Mouse (Mus musculus) heart, adult 2 months (tissue): ENCODE measurements around the gene Ubald2. TPM values are rescaled to one million over a fixed set of nuclear protein-coding genes. Genes with fewer than 3 reads are reported as not detected.

ENCODE experiments used
- DNase-seq, 2 experiments: peaks; one replicate each; pipeline ENCODE4 v3.0.0; 2021
- H3K27ac ChIP-seq: fragments of 200-600 bp; 2 replicates; pipeline ENCODE4 v1.8.1; 2022
- H3K27me3 ChIP-seq: fragments of 200-500 bp; 2 replicates; pipeline ENCODE4 v1.6.1; 2012; ENCODE audit warnings: mild to moderate bottlenecking, low read length, inconsistent platforms, mixed read lengths; ENCODE audit not compliant: control insufficient read depth, insufficient read depth
- H3K36me3 ChIP-seq: fragments of 200-500 bp; 2 replicates; pipeline ENCODE4 v1.6.1; 2012; ENCODE audit warnings: low read length, inconsistent platforms; ENCODE audit not compliant: control insufficient read depth, insufficient read depth
- H3K4me1 ChIP-seq: fragments of 200-500 bp; 2 replicates; pipeline ENCODE4 v1.6.1; 2011; ENCODE audit warnings: low read length; ENCODE audit not compliant: control insufficient read depth, insufficient read depth
- H3K4me3 ChIP-seq: fragments of 200-600 bp; 2 replicates; pipeline ENCODE4 v1.8.1; 2022
- H3K79me2 ChIP-seq: fragments of 200-500 bp; replicated peaks from 2 replicates; pipeline ENCODE4 v1.6.1; 2012; ENCODE audit warnings: mild to moderate bottlenecking, inconsistent platforms, low read length, moderate library complexity, mixed read lengths; ENCODE audit not compliant: control insufficient read depth, insufficient read depth
- H3K9ac ChIP-seq: fragments of 200-500 bp; 2 replicates; pipeline ENCODE4 v1.6.1; 2012; ENCODE audit warnings: low read depth, mild to moderate bottlenecking, control low read depth, inconsistent platforms, low read length, mixed read lengths
- CTCF ChIP-seq: fragments of 200-600 bp; IDR thresholded peaks from 2 replicates; pipeline ENCODE4 v1.8.1; 2022; ENCODE audit warnings: antibody characterized with exemption, mild to moderate bottlenecking, moderate library complexity
- EP300 ChIP-seq: fragments of 200-500 bp; IDR thresholded peaks from 2 replicates; pipeline ENCODE4 v1.6.1; 2011; ENCODE audit warnings: low read depth, low read length, control low read depth; ENCODE audit not compliant: insufficient read depth
- POLR2A ChIP-seq: fragments of 200-500 bp; IDR thresholded peaks from 2 replicates; pipeline ENCODE4 v1.6.1; 2011; ENCODE audit warnings: mild to moderate bottlenecking, low read depth, low read length, control low read depth; ENCODE audit not compliant: insufficient read depth
- whole genome bisulfite sequencing: fragments of 180-500 bp; shearing (Covaris S2); methylation state at CpG from one replicate; pipeline ENCODE4 v1.1.7; 2018; 5-methylcytosine and 5-hydroxymethylcytosine counted together
- intact Hi-C: fragments of 180-260 bp; cut with DNase I; formaldehyde crosslinking; loops from one replicate; pipeline ENCODE4 v1.15.1; 2025
- polyA plus RNA-seq: library from polyadenylated mRNA; depleted of rRNA; stranded (reverse); fragments of >200 nt; gene quantifications from 2 replicates; pipeline ENCODE4 v1.2.3, GENCODE M21; 2012
- total RNA-seq, 2 experiments: library from RNA; stranded (reverse); gene quantifications; 2 replicates each; pipeline ENCODE4 v1.2.3; 2021

The Ubald2 gene
- total and polyA plus RNA-seq, 3 experiments, result 29.2 to 80.1 (median 34.1) TPM

DNA sequence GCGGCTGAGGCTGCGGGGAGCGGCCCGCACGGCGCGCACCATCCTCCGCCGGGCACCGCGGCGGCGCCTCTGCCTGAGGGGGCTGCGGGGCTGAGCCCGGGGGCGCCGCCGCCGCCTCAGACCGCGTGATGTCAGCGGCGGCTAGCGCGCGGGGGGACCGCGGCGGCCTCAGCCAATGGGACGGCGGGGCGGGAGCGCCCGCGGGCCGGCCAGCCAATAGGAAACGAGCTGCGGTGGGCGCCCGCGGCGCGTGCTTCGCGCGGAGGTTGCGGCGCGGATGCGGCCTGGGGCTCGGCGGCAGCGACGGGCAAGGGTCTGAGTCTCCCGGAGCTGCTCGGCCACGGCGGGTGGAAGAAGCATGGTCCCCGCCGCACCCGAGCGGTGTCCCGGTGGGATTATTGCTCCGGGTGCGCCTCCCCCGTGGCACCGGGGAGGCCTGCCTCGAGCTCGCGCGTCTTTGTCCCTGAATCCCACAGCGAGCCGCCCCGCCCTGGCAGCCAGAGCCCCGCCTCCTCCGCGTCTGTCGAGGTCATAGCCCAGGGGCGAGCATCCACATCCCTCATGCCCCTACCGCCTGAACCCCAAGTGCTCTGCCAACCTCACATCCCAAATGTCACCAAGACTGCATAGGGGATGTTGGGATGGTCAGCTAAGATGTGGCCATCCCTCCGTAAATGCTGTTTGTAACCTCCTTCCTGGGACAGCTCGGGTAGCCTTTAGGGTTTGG, 20.8 kb upstream of the Ubald2 start, which contains the start of gene Rnf157:
Gene Rnf157 (minus strand): TSS at position 129 of the 727 bp plus-strand sequence.
- Histone ChIP-seq H3K9ac (peak within 1 kb of the TSS; percentile 83), H3K4me3 (peak within 1 kb of the TSS; percentile 55), H3K27ac (peak within 1 kb of the TSS; percentile 34; the same call in 1 of the 2 replicates), H3K27me3 (peaks cover 2% of the 10 kb centered on the region; the same call in 1 of the 2 replicates), H3K4me1 (peaks cover 2% of the 10 kb centered on the region), H3K79me2 (no peaks in the 10 kb centered on the region; the same call in 1 of the 2 replicates), H3K36me3 (no peaks in the 10 kb centered on the region)
- WGBS, result 2% methylated on average over 70 of the region's 82 CpGs
- DNase-seq, result peak; percentile 91
- TF ChIP-seq POLR2A (no peak), CTCF (no peak), EP300 (no peak)
- intact Hi-C loops, result loop anchor here (2.0 kb wide), 1 partner anchor 22 kb away; the partner anchor contains the start of gene Ubald2

DNA sequence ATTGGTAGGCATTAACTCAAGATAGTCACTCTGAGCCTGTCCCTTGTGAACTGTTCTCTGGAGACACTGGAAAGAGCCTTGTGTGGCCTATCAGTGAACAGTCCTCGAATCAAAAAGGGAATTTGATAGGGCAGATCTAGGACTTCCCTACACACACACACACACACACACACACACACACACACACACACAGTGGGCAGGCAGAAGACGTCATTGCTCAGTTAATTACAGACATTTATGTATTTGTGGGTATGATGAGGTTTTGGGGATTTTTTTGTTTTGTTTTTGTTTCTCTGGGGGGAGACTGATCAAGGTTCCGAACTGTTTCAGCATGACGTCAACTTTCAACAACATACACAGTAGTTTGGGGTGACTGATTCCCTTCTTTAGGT, 20.3 kb upstream of the Ubald2 start:
- peak overlapping the region; percentile 83; the same call in 1 of the 2 replicates for H3K9ac ChIP-seq
- intact Hi-C loops, result loop anchor here (2.0 kb wide), 1 partner anchor 21 kb away; the partner anchor contains the start of gene Ubald2
- no peak for DNase-seq
- no peak overlapping the region for H3K27ac ChIP-seq
- no peaks in the 10 kb centered on the region for H3K36me3 ChIP-seq
- no peaks in the 10 kb centered on the region; the same call in 1 of the 2 replicates for H3K79me2 ChIP-seq
- no peak for TF ChIP-seq CTCF
- no peak for TF ChIP-seq POLR2A
- TF ChIP-seq EP300, result no peak
- 74% methylated on average over 4 of the region's 4 CpGs for WGBS
- H3K27me3 ChIP-seq, result peaks cover 2% of the 10 kb centered on the region; the same call in 1 of the 2 replicates
- no peak overlapping the region for H3K4me3 ChIP-seq
- H3K4me1 ChIP-seq, result peaks cover 2% of the 10 kb centered on the region

DNA sequence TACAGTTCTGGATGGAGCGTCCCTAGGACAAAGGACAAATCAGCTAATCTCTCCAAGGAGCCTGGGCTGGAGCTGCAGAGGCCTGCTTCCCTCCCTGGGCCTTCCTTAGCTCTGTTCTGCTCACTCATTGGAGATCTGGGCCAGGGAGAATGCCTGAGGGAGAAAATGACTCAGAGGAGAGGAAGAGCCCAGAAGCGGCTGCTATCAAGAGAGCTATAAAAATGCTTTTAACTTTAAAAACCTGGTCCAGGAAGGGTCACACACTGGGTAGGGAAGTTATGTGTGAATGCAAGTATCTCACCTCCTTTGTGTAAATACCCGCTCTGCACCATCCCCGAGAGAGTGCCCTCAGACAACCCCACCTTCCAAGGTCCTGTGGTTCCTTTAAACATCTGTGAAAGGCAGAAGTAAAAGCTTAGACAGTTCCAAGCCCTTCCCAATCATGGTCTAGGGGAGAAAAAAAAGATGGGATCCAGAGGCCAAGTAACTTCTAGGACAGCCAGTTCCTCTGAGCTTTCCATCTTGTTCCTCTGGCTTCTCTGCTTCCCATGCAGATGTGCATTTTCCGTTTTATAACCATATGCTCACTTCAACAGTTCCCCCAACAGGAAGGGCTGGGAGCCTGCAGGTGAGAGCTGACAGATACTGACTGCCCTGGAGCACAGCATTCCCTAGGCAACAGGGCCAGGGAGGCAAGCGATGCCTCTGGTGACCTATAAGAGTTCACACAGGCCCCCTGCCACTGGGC, 17.5 kb upstream of the Ubald2 start:
- Histone ChIP-seq H3K27ac (peak overlapping the region; percentile 45), H3K36me3 (no peaks in the 10 kb centered on the region), H3K4me3 (no peak overlapping the region), H3K4me1 (peaks cover 4% of the 10 kb centered on the region), H3K27me3 (peaks cover 2% of the 10 kb centered on the region; the same call in 1 of the 2 replicates), H3K9ac (no peak overlapping the region), H3K79me2 (no peaks in the 10 kb centered on the region; the same call in 1 of the 2 replicates)
- intact Hi-C loops, result no loop called here
- TF ChIP-seq EP300 (no peak), CTCF (no peak), POLR2A (0 out of 2 replicates have a peak, but pooled peaks have one; percentile 10)
- DNase-seq, result peak in 1 of 2 experiments; percentile 59
- WGBS, result 64% methylated on average over 6 of the region's 6 CpGs

DNA sequence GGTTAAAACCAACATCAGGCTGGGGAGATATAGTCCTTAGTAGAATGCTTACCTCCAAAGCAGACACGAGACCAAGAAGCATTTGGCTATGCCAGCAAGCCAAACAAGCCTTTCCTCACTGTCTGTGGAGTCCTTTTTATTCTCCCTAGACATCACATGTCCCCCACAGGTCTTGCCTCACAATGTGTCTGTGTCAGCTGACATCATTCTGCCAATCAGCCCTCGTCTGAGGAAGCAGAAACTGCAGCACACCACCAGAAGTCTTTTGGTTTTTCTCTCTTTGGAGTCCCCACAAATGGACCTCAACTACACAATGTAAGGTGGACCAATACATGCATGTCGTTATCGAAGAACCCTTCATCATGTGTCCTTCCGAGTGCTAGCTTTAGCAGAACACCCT, 16.8 kb upstream of the Ubald2 start:
- no peak for DNase-seq
- Histone ChIP-seq H3K9ac (no peak overlapping the region), H3K36me3 (no peaks in the 10 kb centered on the region), H3K4me1 (peaks cover 4% of the 10 kb centered on the region), H3K79me2 (no peaks in the 10 kb centered on the region; the same call in 1 of the 2 replicates), H3K27ac (peak overlapping the region; percentile 45), H3K4me3 (no peak overlapping the region), H3K27me3 (peaks cover 2% of the 10 kb centered on the region; the same call in 1 of the 2 replicates)
- intact Hi-C loops, result no loop called here
- WGBS, result 89% methylated on average over 5 of the region's 5 CpGs
- TF ChIP-seq EP300 (no peak), CTCF (no peak), POLR2A (no peak)

DNA sequence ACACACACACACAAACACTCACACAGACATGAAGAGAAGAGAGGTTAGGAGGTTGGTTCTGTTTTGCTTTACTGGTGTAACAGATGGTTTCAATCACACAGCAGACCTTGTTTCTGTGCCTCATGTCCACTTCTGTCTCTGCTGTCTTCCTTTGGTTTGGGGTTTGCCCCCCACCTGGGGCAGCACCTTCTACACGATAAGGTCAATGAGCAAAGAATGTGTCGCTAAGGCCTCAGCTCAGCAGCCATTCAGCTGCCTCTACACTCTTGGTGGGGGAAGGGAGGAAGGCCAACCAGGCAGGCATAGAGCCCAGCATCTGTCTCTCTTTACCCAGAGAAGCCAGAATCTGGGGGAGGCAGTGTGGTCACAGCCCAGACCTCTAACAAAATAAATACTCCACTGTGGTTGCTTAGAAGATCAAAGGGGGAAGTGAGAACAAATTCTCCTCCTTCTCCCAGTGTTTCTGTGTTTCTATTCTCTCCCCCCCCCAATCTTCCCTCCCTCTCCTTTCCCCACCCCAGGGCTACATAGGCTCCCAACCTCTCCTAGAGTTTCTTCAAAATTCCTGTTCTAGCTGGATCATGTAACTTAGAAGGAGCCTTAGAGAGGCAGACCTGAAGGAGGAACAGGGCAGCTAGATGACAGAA, 15.6 kb upstream of the Ubald2 start:
- Histone ChIP-seq H3K9ac (no peak overlapping the region), H3K27ac (no peak overlapping the region; the same call in 1 of the 2 replicates), H3K4me3 (no peak overlapping the region), H3K27me3 (no peaks in the 10 kb centered on the region), H3K79me2 (no peaks in the 10 kb centered on the region), H3K36me3 (no peaks in the 10 kb centered on the region), H3K4me1 (peaks cover 3% of the 10 kb centered on the region)
- intact Hi-C loops, result no loop called here
- no peak for DNase-seq
- WGBS, result 26% methylated on average over 2 of the region's 2 CpGs
- TF ChIP-seq EP300, result no peak
- TF ChIP-seq CTCF, result no peak
- TF ChIP-seq POLR2A, result no peak
